Mouse (Mus musculus) granulocyte monocyte progenitor cell, adult 5-6 weeks (primary cell): ENCODE data around the gene Eif5. TPM values are rescaled to one million over a fixed set of nuclear protein-coding genes. Genes with fewer than 3 reads are reported as not detected.

Source experiments
- ATAC-seq: replicated peaks from 2 replicates; pipeline ENCODE4 v1.8.0; 2016; ENCODE audit warnings: mild to moderate bottlenecking, moderate TSS enrichment, inconsistent platforms; ENCODE audit not compliant: poor library complexity, severe bottlenecking
- total RNA-seq, 2 experiments: library from RNA; stranded (forward) in 1 of 2; stranded (reverse) in 1 of 2; fragments of 200-712, 200-1000 nt in 1 of 2; fragments of >200 nt in 1 of 2; fragmentation: Nextera tagmentation in 1 of 2; gene quantifications; 2 replicates each; pipeline ENCODE4 v1.2.3; 2014 to 2017

Gene Eif5
- total RNA-seq, 2 experiments from 2014 or later: 224 to 290 TPM

GRCm38 (mm10) chr12:111559647-111560258 lies 21.9 kb downstream of the Eif5 start:
- peak; percentile 76 for ATAC-seq

- no peak for ATAC-seq
These were observed 22.5 kb downstream of the Eif5 start for GRCm38 (mm10) chr12:111560286-111560685.

- no peak for ATAC-seq
These were observed 24.5 kb downstream of the Eif5 start for GRCm38 (mm10) chr12:111562276-111562814.

- no peak for ATAC-seq
These were observed 25.3 kb downstream of the Eif5 start for GRCm38 (mm10) chr12:111563076-111563629.

- no peak for ATAC-seq
These were observed 27.5 kb downstream of the Eif5 start for GRCm38 (mm10) chr12:111565363-111565762.

- ATAC-seq: no peak
These were observed 31.0 kb downstream of the Eif5 start for GRCm38 (mm10) chr12:111568836-111569235.

GRCm38 (mm10) chr12:111572406-111572805 lies 34.6 kb downstream of the Eif5 start:
- ATAC-seq: no peak

GRCm38 (mm10) chr12:111573315-111573714 lies 35.5 kb downstream of the Eif5 start:
- no peak for ATAC-seq

GRCm38 (mm10) chr12:111574074-111574886 lies 36.5 kb downstream of the Eif5 start, which contains the start of gene Mark3:
TSS of gene Mark3 (plus strand) at chr12:111574523.
- peak; percentile 97 for ATAC-seq

- peak; percentile 35 for ATAC-seq
These were observed 37.3 kb downstream of the Eif5 start for GRCm38 (mm10) chr12:111574887-111575838.

- no peak for ATAC-seq
These were observed 45.2 kb downstream of the Eif5 start for GRCm38 (mm10) chr12:111583058-111583457.

GRCm38 (mm10) chr12:111584401-111584800 lies 46.6 kb downstream of the Eif5 start:
- no peak for ATAC-seq

GRCm38 (mm10) chr12:111587252-111587651 lies 49.4 kb downstream of the Eif5 start:
- no peak for ATAC-seq

- ATAC-seq: peak; percentile 97
These were observed 54.7 kb downstream of the Eif5 start for GRCm38 (mm10) chr12:111592407-111593021.

- no peak for ATAC-seq
These were observed 56.0 kb downstream of the Eif5 start for GRCm38 (mm10) chr12:111593775-111594174.

Other genes with a start within 250 kb of the Eif5 start
- 5.6 and 8.1 TPM in 2 replicates for gene Cdc42bpb, start 160.3 kb upstream of the Eif5 start, total RNA-seq (2014; fragmentation: Nextera tagmentation)
- gene Cdc42bpb, start 160.3 kb upstream of the Eif5 start, total RNA-seq (2017): 4.8 and 8.6 TPM in 2 replicates
- gene Lbhd2, start 131.2 kb upstream of the Eif5 start, total RNA-seq (2014; fragmentation: Nextera tagmentation): not detected in 2 replicates
- gene Lbhd2, start 131.2 kb upstream of the Eif5 start, total RNA-seq (2017): not detected in 2 replicates
- gene Exoc3l4, start 121.0 kb upstream of the Eif5 start, total RNA-seq (2014; fragmentation: Nextera tagmentation): not detected in 2 replicates
- gene Exoc3l4, start 121.0 kb upstream of the Eif5 start, total RNA-seq (2017): 0.26 TPM in 1 of 2 replicates, not detected in the other
- gene Tnfaip2, start 95.5 kb upstream of the Eif5 start, total RNA-seq (2014; fragmentation: Nextera tagmentation): 28.6 and 30.4 TPM in 2 replicates
- gene Tnfaip2, start 95.5 kb upstream of the Eif5 start, total RNA-seq (2017): 27.4 and 56.1 TPM in 2 replicates
- gene Gm266, start 52.2 kb upstream of the Eif5 start, total RNA-seq (2014; fragmentation: Nextera tagmentation): not detected in 2 replicates
- gene Gm266, start 52.2 kb upstream of the Eif5 start, total RNA-seq (2017): not detected in 2 replicates
- gene Mark3, start 36.5 kb downstream of the Eif5 start, total RNA-seq (2014; fragmentation: Nextera tagmentation): 55.8 and 61.7 TPM in 2 replicates
- gene Mark3, start 36.5 kb downstream of the Eif5 start, total RNA-seq (2017): 61.3 and 71.8 TPM in 2 replicates
- 4.2 TPM in 1 of 2 replicates, not detected in the other for gene Ckb, start 134.3 kb downstream of the Eif5 start, total RNA-seq (2014; fragmentation: Nextera tagmentation)
- gene Ckb, start 134.3 kb downstream of the Eif5 start, total RNA-seq (2017): 0.57 and 1.4 TPM in 2 replicates
- gene Trmt61a, start 140.1 kb downstream of the Eif5 start, total RNA-seq (2014; fragmentation: Nextera tagmentation): 18.6 and 21.9 TPM in 2 replicates
- gene Trmt61a, start 140.1 kb downstream of the Eif5 start, total RNA-seq (2017): 10.0 and 10.1 TPM in 2 replicates
- 28.0 and 32.0 TPM in 2 replicates for gene Bag5, start 175.2 kb downstream of the Eif5 start, total RNA-seq (2014; fragmentation: Nextera tagmentation)
- gene Bag5, start 175.2 kb downstream of the Eif5 start, total RNA-seq (2017): 33.3 and 41.2 TPM in 2 replicates
- gene Apopt1, start 175.2 kb downstream of the Eif5 start, total RNA-seq (2014; fragmentation: Nextera tagmentation): 49.6 and 51.3 TPM in 2 replicates
- 57.2 and 60.9 TPM in 2 replicates for gene Apopt1, start 175.2 kb downstream of the Eif5 start, total RNA-seq (2017)
- gene Klc1, start 220.8 kb downstream of the Eif5 start, total RNA-seq (2014; fragmentation: Nextera tagmentation): 45.3 and 48.2 TPM in 2 replicates
- gene Klc1, start 220.8 kb downstream of the Eif5 start, total RNA-seq (2017): 26.7 and 42.1 TPM in 2 replicates